9 mouse cellular contexts compared by ENCODE assay signal in genomic region chr6:128334397-128335124, GRCm38 (mm10). TPM values are rescaled to one million over a fixed set of nuclear protein-coding genes. Genes with fewer than 3 reads are reported as not detected.
DNase-seq lines count a peak whose midpoint lies in the region; ATAC-seq and TF ChIP-seq lines count a peak whose summit lies in the region.
"Had no signal": no experiment of that assay in that cellular context is flagged by ENCODE, and none has a peak within 500 bp of the region (broad histone marks: within the 10 kb centered on the region; RNA-seq: fewer than 3 reads in every experiment).

No protein-coding gene starts in this region.

- no peaks in the 10 kb centered on the region for H3K79me2 ChIP-seq in CH12.LX (replicated peaks; ENCODE audit: control insufficient read depth, extremely low read depth, insufficient read depth, poor library complexity, severe bottlenecking)

- H3K4me1 ChIP-seq in CH12.LX (ENCODE audit: control insufficient read depth in 1 of 2, insufficient read depth in 2 of 2), result peaks cover 0 to 12% of the 10 kb centered on the region in 2 experiments; a peak in 2 of 4 replicates
- H3K4me1 ChIP-seq in forebrain, embryonic 10.5 days, result peaks cover 32% of the 10 kb centered on the region
- peaks cover 15% of the 10 kb centered on the region for H3K4me1 ChIP-seq in heart, embryonic 15.5 days (replicated peaks)
- H3K4me1 ChIP-seq in liver, embryonic 12.5 days, result peaks cover under 1% of the 10 kb centered on the region; the same call in 1 of the 2 replicates
- peaks cover 8% of the 10 kb centered on the region for H3K4me1 ChIP-seq in thymus, adult 2 months (replicated peaks; ENCODE audit: control insufficient read depth, insufficient read depth, low read length)

- H3K9ac ChIP-seq in CH12.LX (ENCODE audit: insufficient read depth, low read depth), result no peak overlapping the region
- H3K9ac ChIP-seq in heart, embryonic 15.5 days, result no peak overlapping the region
- no peak overlapping the region for H3K9ac ChIP-seq in liver, embryonic 12.5 days

- no peaks in the 10 kb centered on the region for H3K27me3 ChIP-seq in CH12.LX (replicated peaks)
- no peaks in the 10 kb centered on the region for H3K27me3 ChIP-seq in forebrain, embryonic 10.5 days (ENCODE audit: poor library complexity, severe bottlenecking)
- H3K27me3 ChIP-seq in heart, embryonic 15.5 days, result no peaks in the 10 kb centered on the region
- H3K27me3 ChIP-seq in liver, embryonic 12.5 days (replicated peaks), result no peaks in the 10 kb centered on the region
- H3K27me3 ChIP-seq in thymus, adult 2 months (ENCODE audit: control insufficient read depth, insufficient read depth, low read length), result no peaks in the 10 kb centered on the region

- no peak overlapping the region for H3K4me2 ChIP-seq in CH12.LX (ENCODE audit: insufficient read depth, low read depth, poor library complexity, severe bottlenecking)
- H3K4me2 ChIP-seq in heart, embryonic 15.5 days, result peak overlapping the region; percentile 33; the same call in 1 of the 2 replicates
- no peak overlapping the region for H3K4me2 ChIP-seq in liver, embryonic 12.5 days

- dilution Hi-C loops in CH12.LX (cut with MboI; ENCODE audit: extremely low pct_ligation_motif_present, extremely low pct_unique_long_range_greater_than_20kb, low sequenced_read_pairs), result no loop called here

- peak; percentile 78 to 85 for TF ChIP-seq CTCF in CH12.LX (conservative IDR thresholded peaks at IDR 0.05 in 1 of 2, IDR thresholded peaks at IDR 0.05 in 1 of 2; ENCODE audit: low read depth in 2 of 2, low read length in 2 of 2)
- TF ChIP-seq CTCF in thymus, adult 2 months (IDR thresholded peaks at IDR 0.05; ENCODE audit: borderline replicate concordance, control insufficient read depth, extremely low read depth, insufficient read depth, low read length, poor library complexity), result peak; percentile 37; the same call in 1 of the 2 replicates

- TF ChIP-seq POLR2A in CH12.LX (IDR thresholded peaks at IDR 0.05; ENCODE audit: low read depth, low read length), result no peak
- no peak for TF ChIP-seq POLR2A in thymus, adult 2 months (IDR thresholded peaks at IDR 0.05; ENCODE audit: control insufficient read depth, extremely low read depth, insufficient read depth, low read length, poor library complexity)

- TF ChIP-seq EP300 in CH12.LX (IDR thresholded peaks at IDR 0.05; ENCODE audit: low read length), result no peak

- no peak overlapping the region for H3K4me3 ChIP-seq in CH12.LX (replicated peaks in 1 of 3; ENCODE audit: low read depth in 2 of 3, low read length in 2 of 3, poor library complexity in 1 of 3)
- H3K4me3 ChIP-seq in forebrain, embryonic 10.5 days, result no peak overlapping the region
- no peak overlapping the region for H3K4me3 ChIP-seq in heart, embryonic 15.5 days
- H3K4me3 ChIP-seq in liver, embryonic 12.5 days, result no peak overlapping the region
- no peak overlapping the region for H3K4me3 ChIP-seq in thymus, adult 2 months (ENCODE audit: control insufficient read depth, insufficient read depth, low read length)

- peak; percentile 61 for TF ChIP-seq RAD21 in CH12.LX (IDR thresholded peaks at IDR 0.05; ENCODE audit: low read depth, low read length)

- H3K27ac ChIP-seq in CH12.LX (ENCODE audit: insufficient read depth, low read depth), result no peak overlapping the region
- H3K27ac ChIP-seq in forebrain, embryonic 10.5 days, result peak overlapping the region; percentile 58
- H3K27ac ChIP-seq in heart, embryonic 15.5 days, result peak overlapping the region; percentile 25; the same call in 1 of the 2 replicates
- H3K27ac ChIP-seq in liver, embryonic 12.5 days, result no peak overlapping the region
- H3K27ac ChIP-seq in thymus, adult 2 months (ENCODE audit: control insufficient read depth, insufficient read depth, low read length), result no peak overlapping the region

- H3K9me3 ChIP-seq in CH12.LX (replicated peaks; ENCODE audit: low read length), result peaks cover 2% of the 10 kb centered on the region
- peaks cover 15% of the 10 kb centered on the region for H3K9me3 ChIP-seq in forebrain, embryonic 10.5 days
- H3K9me3 ChIP-seq in heart, embryonic 15.5 days (replicated peaks), result peaks cover under 1% of the 10 kb centered on the region; the same call in 1 of the 2 replicates
- no peaks in the 10 kb centered on the region for H3K9me3 ChIP-seq in liver, embryonic 12.5 days (replicated peaks)

- H3K36me3 ChIP-seq in CH12.LX (replicated peaks in 1 of 2; ENCODE audit: control insufficient read depth in 1 of 2, insufficient read depth in 1 of 2, low read length in 1 of 2), result peaks cover 4 to 51% of the 10 kb centered on the region in 2 experiments
- peaks cover 60% of the 10 kb centered on the region for H3K36me3 ChIP-seq in forebrain, embryonic 10.5 days (replicated peaks)
- H3K36me3 ChIP-seq in heart, embryonic 15.5 days, result peaks cover 16% of the 10 kb centered on the region
- peaks cover 19% of the 10 kb centered on the region for H3K36me3 ChIP-seq in liver, embryonic 12.5 days
- no peaks in the 10 kb centered on the region for H3K36me3 ChIP-seq in thymus, adult 2 months (ENCODE audit: control insufficient read depth, insufficient read depth, low read length)

- peak; percentile 77 for DNase-seq in CH12.LX (ENCODE audit: extremely low read depth)
- peak; percentile 87 for DNase-seq in brain, adult 2 months (ENCODE audit: low read depth, low spot score)
- DNase-seq in forebrain, embryonic 10.5 days (ENCODE audit: extremely low spot score, low spot score), result peak; percentile 60
- DNase-seq in kidney, postnatal 10 days, result peak; percentile 85
- DNase-seq in neural tube, embryonic 10.5 days (ENCODE audit: extremely low spot score, low spot score), result peak; percentile 57
- peak; percentile 73 for DNase-seq in thymus, adult 2 months

- peak; percentile 41; the same call in 1 of the 2 replicates for ATAC-seq in heart, embryonic 15.5 days (replicated peaks; ENCODE audit: insufficient number of reproducible peaks, insufficient read depth, low FRiP score, low read depth)
- ATAC-seq in liver, embryonic 12.5 days, result peak; percentile 56

- in situ Hi-C loops in CH12.LX (cut with MboI; ENCODE audit: low pct_ligation_motif_present, low pct_unique_long_range_greater_than_20kb, low sequenced_read_pairs), result no loop called here

- 25% methylated on average over 12 of the region's 12 CpGs for WGBS in forebrain, embryonic 10.5 days
- 10% methylated on average over 12 of the region's 12 CpGs for WGBS in heart, embryonic 15.5 days
- 23% methylated on average over 12 of the region's 12 CpGs for WGBS in liver, embryonic 12.5 days (ENCODE audit: insufficient replicate concordance)
- 16% methylated on average over 12 of the region's 12 CpGs for WGBS in thymus, adult 2 months

TF ChIP-seq in CH12.LX, 34 proteins besides CTCF, POLR2A, EP300 and RAD21 (continues in another document):
- TF ChIP-seq UBTF (IDR thresholded peaks at IDR 0.05; ENCODE audit: low read depth, low read length) (no peak), MAFK (IDR thresholded peaks at IDR 0.05; ENCODE audit: insufficient replicate concordance, low read length) (no peak), HCFC1 (IDR thresholded peaks at IDR 0.05; ENCODE audit: low read depth, low read length) (no peak), MYC (IDR thresholded peaks at IDR 0.05; ENCODE audit: low read depth, low read length) (0 out of 2 replicates have a peak, but pooled peaks have one; percentile 55), SMC3 (IDR thresholded peaks at IDR 0.05; ENCODE audit: low read depth, low read length) (peak; percentile 44), MAZ (IDR thresholded peaks at IDR 0.05; ENCODE audit: low read depth, low read length) (no peak)

RNA-seq across cellular contexts. Expression of gene Tulp3, which starts 21.1 kb away (rescaled TPM):
- total RNA-seq in CH12.LX (2012; rRNA removed) (4.9 and 5.5 TPM in 2 replicates), CH12.LX (2014; rRNA removed) (3.7 and 5.6 TPM in 2 replicates)
- polyA plus RNA-seq in CH12.LX (2012; ENCODE audit: insufficient read length, low read depth), result 11.5 and 13.1 TPM in 2 replicates
- polyA plus RNA-seq in forebrain, embryonic 10.5 days (2016; fragmentation: Nextera tagmentation; extraction: Ambion mirVana), result 20.0 and 21.6 TPM in 2 replicates
- polyA plus RNA-seq in heart, embryonic 15.5 days (2015; fragmentation: Nextera tagmentation; extraction: Ambion mirVana), result 9.0 and 13.3 TPM in 2 replicates
- 4.7 and 4.8 TPM in 2 replicates for polyA plus RNA-seq in liver, embryonic 12.5 days (2016; fragmentation: Nextera tagmentation; extraction: Ambion mirVana)
- 23.5 and 28.0 TPM in 2 replicates for polyA plus RNA-seq in thymus, adult 2 months (2012; rRNA removed)

RNA-seq across cellular contexts. Expression of gene Rhno1, which starts 28.1 kb away (rescaled TPM):
- total RNA-seq in CH12.LX (2012; rRNA removed) (28.7 and 34.9 TPM in 2 replicates), CH12.LX (2014; rRNA removed) (18.5 and 19.3 TPM in 2 replicates)
- 53.4 and 60.0 TPM in 2 replicates for polyA plus RNA-seq in CH12.LX (2012; ENCODE audit: insufficient read length, low read depth)
- 192 and 194 TPM in 2 replicates for polyA plus RNA-seq in forebrain, embryonic 10.5 days (2016; fragmentation: Nextera tagmentation; extraction: Ambion mirVana)
- 69.7 and 80.4 TPM in 2 replicates for polyA plus RNA-seq in heart, embryonic 15.5 days (2015; fragmentation: Nextera tagmentation; extraction: Ambion mirVana)
- 78.6 and 81.0 TPM in 2 replicates for polyA plus RNA-seq in liver, embryonic 12.5 days (2016; fragmentation: Nextera tagmentation; extraction: Ambion mirVana)
- polyA plus RNA-seq in thymus, adult 2 months (2012; rRNA removed), result 51.7 and 62.0 TPM in 2 replicates

RNA-seq across cellular contexts. Expression of gene Foxm1, which starts 28.2 kb away (rescaled TPM):
- 14.3 and 16.8 TPM in 2 replicates for total RNA-seq in CH12.LX (2012; rRNA removed)
- 5.8 and 6.0 TPM in 2 replicates for total RNA-seq in CH12.LX (2014; rRNA removed)
- 32.5 and 41.0 TPM in 2 replicates for polyA plus RNA-seq in CH12.LX (2012; ENCODE audit: insufficient read length, low read depth)
- polyA plus RNA-seq in forebrain, embryonic 10.5 days (2016; fragmentation: Nextera tagmentation; extraction: Ambion mirVana), result 77.0 and 78.9 TPM in 2 replicates
- 18.1 and 28.4 TPM in 2 replicates for polyA plus RNA-seq in heart, embryonic 15.5 days (2015; fragmentation: Nextera tagmentation; extraction: Ambion mirVana)
- polyA plus RNA-seq in liver, embryonic 12.5 days (2016; fragmentation: Nextera tagmentation; extraction: Ambion mirVana), result 24.5 and 26.6 TPM in 2 replicates
- polyA plus RNA-seq in thymus, adult 2 months (2012; rRNA removed), result 115 and 149 TPM in 2 replicates

RNA-seq across cellular contexts. Expression of gene Tead4, which starts 33.9 kb away (rescaled TPM):
- total RNA-seq in CH12.LX (2012; rRNA removed), result not detected in 2 replicates
- not detected in 2 replicates for total RNA-seq in CH12.LX (2014; rRNA removed)
- 0.15 TPM in 1 of 2 replicates, not detected in the other for polyA plus RNA-seq in CH12.LX (2012; ENCODE audit: insufficient read length, low read depth)
- 1.4 and 2.1 TPM in 2 replicates for polyA plus RNA-seq in forebrain, embryonic 10.5 days (2016; fragmentation: Nextera tagmentation; extraction: Ambion mirVana)
- polyA plus RNA-seq in heart, embryonic 15.5 days (2015; fragmentation: Nextera tagmentation; extraction: Ambion mirVana), result 2.3 and 2.7 TPM in 2 replicates
- polyA plus RNA-seq in liver, embryonic 12.5 days (2016; fragmentation: Nextera tagmentation; extraction: Ambion mirVana), result 1.1 and 1.7 TPM in 2 replicates
- 0.53 and 0.59 TPM in 2 replicates for polyA plus RNA-seq in thymus, adult 2 months (2012; rRNA removed)

RNA-seq across cellular contexts. Expression of gene Tex52, which starts 40.7 kb away (rescaled TPM):
- 0.13 TPM in 1 of 2 replicates, not detected in the other for total RNA-seq in CH12.LX (2012; rRNA removed)
- not detected in 2 replicates for total RNA-seq in CH12.LX (2014; rRNA removed)
- not detected in 2 replicates for polyA plus RNA-seq in CH12.LX (2012; ENCODE audit: insufficient read length, low read depth)
- 0.44 and 0.71 TPM in 2 replicates for polyA plus RNA-seq in forebrain, embryonic 10.5 days (2016; fragmentation: Nextera tagmentation; extraction: Ambion mirVana)
- 0.18 and 0.39 TPM in 2 replicates for polyA plus RNA-seq in heart, embryonic 15.5 days (2015; fragmentation: Nextera tagmentation; extraction: Ambion mirVana)
- polyA plus RNA-seq in liver, embryonic 12.5 days (2016; fragmentation: Nextera tagmentation; extraction: Ambion mirVana), result not detected in 2 replicates
- 0.92 and 1.2 TPM in 2 replicates for polyA plus RNA-seq in thymus, adult 2 months (2012; rRNA removed)
- total RNA-seq: gastrocnemius, postnatal 36 days had no signal

Comparison
In these comparisons a context has a peak if more than half of its experiments do, and no peak if none do; other contexts are left out.
1. H3K27ac ChIP-seq: peak in forebrain, embryonic 10.5 days (single experiment) and heart, embryonic 15.5 days (single experiment); none in CH12.LX (single experiment), liver, embryonic 12.5 days (single experiment) and thymus, adult 2 months (single experiment).
2. Peak in every context shown above with its lines, with median percentiles within 50 percentile points of each other: DNase-seq.